Mouse (Mus musculus): Measurements from ENCODE around the gene Slc25a4.
A peak's percentile ranks its signal among the peaks of the same experiment; 100 is the strongest.
"Not testable (repeated sequence)": the region's sequence is repeated elsewhere in the genome, so short reads cannot be mapped to it uniquely, and the experiment has no call there.

Gene Slc25a4

DNA sequence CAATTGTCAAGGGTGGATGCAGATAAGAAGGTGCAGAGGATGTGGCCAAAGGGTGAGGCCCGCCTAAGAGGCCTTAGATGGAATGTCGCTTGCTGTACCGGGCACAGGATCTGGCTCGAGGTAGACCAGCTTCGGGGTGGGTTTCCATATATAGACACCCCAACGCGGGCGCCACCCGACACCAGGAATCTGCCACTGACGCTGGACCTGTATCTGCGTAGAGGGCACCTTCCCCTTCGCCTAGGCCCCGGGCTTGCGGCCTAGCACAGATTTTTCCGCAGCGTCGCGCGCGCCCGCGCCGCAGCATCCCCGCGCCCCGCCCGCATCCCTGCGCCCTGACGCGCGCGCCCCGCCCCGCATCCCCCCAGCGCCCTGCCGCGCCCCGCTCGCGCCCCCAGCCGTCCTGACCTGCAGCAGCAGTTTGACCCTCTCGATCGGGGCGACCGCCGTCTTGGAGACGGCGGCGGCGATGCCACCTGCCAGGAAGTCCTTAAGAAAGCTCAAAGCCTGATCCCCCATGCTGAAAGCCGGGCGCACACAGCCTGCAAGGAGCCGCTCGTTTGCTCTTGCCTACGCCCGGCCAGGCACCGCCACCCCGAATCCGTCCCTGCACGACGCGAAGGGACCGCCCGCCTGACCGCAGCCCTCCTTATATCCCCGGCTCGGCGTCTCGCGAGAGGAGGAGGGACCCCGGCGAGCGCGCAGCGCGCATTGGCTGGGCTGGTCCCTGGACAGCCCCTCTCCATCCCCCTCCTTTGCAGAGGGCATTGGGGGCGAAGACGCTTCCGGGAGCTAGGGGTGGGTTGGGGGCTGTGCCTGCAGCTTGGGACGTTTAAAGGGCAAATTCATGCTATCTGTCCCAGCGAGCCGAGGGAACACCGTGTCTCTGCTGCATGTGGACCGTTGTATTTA is at the start of gene Slc25a4:
Gene Slc25a4, minus strand, starts transcription at position 881 of the 912 bp plus-strand sequence.
- DNase-seq, result peak; percentile 96

DNA sequence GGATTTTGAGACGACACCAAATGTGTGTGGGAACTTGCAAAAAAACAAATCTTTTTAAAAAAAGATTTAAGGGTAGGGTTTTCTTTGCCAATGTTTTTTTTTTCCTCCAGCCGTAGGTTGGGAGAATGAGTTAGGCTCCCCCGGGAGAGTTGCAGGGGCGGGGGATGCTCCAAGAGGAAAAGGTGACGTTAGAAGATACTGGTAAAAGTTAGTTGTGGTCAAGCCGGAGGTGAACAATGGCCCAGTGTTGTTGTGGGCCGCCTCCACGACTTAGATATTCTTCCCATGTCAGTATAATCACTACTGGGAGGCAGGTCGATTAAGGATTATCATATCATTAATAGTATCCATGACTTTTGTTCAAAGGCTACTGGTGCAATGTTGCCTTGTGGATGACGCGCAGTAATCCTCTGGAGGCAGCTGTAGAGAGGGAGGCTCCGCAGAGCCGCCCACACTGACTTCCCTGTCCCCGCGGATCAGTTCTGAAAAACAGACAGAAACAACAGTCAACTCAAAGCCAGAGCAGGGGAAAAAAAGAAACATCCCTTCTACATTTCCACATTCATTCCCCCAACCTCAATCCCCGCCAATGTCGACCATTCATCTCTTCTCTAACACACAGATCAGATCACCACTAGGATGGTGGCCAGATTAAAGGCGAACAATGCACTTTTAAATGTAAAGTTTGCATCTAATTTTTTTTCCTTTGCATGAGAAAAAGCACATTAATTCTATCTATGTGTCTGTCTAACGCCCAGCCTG is 47.0 kb upstream of the Slc25a4 start:
- DNase-seq, result no peak

DNA sequence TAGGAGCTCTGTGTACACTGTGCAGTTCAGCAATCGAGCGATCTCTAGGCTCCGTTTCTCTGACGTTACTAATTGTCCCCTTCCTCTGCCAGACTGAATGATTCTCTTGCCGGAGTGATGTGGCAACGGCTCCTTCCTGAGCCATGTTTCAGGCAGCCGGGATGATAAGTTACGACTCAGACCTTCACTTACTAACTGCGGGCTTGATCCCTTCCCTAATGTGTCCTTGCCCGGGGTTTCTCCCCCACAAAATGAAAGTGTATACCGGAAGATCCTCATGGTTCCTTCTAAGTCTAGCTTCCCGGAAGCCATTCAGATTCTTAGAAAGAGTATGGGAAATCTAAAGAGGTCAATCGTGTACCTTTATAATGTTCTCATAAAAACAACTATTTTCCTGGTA is 41.4 kb upstream of the Slc25a4 start:
- no peak for DNase-seq

DNA sequence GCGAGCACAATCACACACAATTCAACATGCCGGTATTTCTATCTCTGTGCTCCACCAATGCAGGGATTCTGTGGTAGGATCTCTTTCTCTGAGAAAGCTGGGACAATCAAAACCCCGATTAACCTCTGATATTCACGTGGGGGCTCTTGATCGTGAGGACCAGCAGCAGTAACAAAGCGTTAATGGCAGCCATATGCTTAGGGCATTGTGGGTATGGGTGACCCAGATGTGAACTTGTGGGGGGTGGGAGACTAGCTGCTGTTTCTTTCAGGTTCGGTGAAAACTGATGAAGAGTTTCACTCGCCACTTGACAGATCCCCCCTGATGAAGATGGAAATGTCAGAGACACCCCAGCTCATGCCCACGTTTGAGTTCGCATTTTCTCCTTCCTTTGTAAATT is 40.5 kb upstream of the Slc25a4 start:
- no peak for DNase-seq

DNA sequence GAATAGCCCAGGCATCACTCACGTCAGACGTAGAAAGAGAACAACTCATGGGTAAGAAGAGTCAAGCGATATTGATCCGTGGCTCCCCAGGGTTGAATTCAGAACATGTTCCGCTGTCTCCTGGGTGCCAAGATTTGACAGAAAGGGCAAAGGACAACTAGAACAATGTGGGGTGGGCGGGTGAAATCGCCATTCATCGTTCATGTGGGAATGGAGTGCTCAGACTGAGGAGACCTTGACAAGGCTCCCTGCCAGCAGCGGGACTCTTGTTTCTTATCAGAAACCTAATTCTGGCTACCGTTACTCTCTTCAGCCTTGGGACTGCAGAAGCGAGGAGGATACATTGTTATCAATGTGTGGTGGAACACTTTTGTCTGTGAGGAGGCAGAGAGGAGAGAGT is 35.3 kb upstream of the Slc25a4 start:
- no peak for DNase-seq

DNA sequence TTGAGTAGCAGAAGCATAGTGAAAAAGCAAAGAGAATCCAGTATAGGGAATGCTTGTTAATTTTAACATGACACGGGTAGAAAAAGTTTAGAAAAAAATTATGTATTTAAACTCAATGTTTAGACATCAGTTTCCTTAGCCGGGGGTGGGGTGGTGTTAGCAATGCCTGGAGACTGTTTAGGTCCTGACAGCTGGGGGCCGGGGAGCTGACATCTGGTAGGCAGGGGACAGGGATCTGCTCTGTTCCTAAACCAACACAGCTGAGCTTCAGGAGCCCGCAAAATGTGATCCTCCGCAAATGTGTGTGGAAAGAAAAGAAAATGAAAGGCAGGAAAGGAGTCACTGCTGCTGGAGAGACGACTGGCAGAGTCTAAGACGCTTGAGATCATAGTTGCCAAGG is 31.9 kb upstream of the Slc25a4 start:
- no peak for DNase-seq

DNA sequence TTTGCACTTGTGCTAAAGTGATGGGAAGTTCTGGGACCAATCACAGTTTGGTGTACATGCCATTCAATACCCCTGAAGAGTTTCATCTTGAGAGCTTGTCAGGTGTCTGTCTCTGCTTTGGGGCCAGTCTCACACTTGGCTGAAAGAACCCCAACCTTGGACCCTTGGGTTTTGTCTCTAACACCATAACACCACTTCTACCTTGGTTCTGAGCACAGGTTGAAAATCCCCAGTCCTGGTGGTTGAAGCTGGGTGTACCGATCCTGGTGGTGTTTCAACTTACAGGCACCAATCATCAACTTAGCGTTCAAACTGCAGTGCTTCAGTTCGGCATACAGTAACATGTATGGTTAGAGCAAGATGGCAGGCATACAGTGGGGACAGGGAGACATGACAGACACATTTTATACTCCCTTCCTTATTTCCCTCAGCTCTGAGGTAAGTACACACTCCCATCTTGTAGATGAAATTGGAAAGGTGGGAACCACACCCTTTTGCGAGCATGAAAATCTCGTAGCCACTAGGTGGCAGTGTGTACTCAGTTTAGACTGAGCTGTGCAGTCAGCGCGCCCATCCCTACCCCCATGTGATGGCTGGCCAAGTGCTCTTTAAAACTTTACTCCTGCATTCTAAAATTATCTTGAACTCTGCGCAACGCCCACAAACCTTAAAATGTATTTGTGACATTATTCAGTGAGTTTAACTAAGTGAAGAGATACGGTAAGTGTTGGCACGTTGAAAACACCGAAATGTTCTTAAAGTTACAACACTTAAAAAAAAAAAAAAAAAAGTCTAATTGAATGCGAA is 30.7 kb upstream of the Slc25a4 start:
- peak; percentile 52 for DNase-seq

DNA sequence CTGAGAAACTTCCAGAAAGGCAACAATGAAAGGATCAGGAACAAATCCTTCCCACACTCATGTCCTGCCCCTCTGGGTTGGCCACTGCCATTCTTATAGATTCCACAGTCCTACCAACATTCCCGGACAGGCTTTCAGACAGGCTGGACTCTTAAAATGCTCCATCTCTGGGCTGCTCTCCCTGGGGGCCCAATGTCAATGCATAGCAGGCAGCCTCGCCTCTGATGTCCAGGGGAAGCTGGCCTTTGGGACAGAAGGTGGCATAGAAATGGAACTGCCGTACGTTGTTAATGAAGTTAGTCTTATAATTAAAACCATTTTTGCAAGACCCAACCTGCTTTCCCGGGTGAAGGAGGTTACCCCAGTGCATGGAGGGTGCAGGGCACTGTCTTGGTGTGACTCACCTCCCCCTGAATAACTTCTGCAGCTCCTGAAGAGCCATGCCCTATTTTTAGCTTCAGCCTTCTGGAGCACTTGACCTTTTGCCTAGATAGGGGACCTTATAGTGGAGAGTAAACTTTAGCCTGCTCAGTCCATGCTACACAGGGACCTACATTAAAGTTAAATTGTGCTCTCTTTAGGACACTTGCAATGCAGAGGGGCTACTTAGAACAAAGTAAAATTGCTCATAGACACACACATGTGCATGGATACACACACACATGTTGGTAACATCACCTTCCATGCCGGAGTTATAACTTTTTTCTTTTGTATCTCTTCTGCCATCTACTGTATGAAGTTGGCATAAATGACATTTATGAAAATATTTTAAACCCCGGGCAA is 25.5 kb upstream of the Slc25a4 start:
- DNase-seq, result no peak

DNA sequence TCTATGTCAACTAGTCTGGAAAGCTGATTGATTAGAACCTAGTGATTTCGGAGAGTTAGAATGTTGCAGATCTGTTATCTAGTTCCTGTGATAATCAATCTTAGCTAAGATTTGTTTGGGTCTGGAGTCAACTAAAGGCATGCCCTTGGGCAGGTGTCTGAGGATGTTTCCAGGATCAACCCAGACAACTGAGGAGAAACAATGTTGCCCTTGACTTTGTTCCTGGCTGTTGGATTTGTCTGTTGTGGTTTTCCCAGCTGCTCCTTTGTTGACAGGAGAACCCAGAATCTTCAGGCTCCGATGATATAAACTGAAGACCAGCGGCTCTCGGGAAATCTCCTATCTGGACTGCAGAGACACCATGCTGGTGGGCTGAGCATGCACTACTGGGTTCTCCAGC is 23.7 kb upstream of the Slc25a4 start:
- no peak for DNase-seq

DNA sequence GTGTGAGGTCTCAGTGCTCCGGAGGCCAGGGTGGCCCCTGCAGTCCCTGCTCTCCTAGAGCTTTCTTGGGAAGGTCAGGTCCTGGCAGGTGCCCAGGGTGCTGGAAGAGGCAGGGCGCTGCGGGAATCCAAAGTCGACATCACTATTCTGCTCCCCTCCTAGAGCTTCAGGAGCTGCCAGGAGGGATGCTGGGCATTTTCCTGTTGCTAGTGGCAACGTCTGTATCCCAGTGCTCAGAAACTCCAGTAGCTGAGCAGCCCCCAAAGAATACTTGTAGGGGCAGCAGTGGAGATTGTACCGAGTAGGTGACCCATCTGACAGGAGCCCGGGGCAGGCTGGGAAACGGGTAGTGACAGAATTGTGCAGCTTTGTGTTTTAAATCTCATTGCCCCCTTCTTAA is 21.7 kb upstream of the Slc25a4 start:
- no peak for DNase-seq

DNA sequence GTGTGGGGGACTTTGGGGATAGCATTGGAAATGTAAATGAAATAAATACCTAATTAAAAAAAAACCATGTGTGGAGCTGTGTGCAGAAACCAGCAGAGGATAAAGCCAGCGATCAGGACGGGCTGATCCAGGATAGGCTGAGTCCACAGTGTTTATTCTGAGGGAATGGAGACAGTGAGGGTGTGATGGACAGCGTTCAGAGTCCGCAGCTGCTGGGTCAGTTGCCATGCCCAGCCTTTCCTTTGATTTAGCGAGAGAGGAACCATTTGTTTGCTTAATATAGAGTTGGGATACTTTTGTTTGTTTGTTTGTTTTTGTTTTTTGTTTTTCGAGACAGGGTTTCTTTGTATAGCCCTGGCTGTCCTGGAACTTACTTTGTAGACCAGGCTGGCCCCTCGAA is 20.9 kb upstream of the Slc25a4 start:
- DNase-seq, result not testable (repeated sequence)

DNA sequence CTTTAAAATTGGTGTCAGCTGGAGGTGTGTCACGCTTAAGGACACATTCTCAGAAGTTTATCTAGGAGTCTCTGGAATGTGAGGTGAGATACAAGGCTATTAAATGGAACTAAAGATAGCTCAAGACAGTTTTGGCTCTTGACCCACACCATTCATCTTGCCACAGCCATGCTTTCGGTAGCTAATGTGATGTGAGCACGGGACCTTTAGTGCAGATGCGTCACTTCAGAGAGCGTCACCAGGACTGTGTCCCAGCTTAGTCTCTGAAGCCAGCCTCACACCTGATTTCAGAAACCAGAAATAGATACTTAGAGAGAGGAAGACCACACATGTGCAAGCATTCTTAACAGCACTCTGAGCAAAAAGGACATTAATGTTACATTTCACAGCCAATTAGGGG is 15.5 kb upstream of the Slc25a4 start:
- DNase-seq, result no peak

DNA sequence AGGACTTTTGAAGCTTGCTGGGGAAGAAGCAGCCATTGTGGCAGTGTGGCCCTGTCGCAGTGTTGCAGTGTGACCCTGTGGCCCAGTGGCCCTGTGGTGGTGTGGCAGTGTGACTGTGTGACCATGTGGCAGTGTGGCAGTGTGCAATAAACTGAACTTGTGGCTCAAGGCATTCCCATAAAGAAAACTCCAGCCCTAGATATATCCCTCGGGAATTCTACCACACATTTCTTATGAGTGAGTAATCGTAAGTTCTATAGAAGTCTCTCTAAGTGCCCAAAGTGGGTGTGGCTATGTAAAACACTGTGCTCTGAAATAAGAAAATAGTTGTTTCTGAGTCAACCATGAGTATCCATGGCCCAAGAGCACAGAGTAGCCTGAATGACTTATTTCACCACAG is 14.4 kb upstream of the Slc25a4 start:
- DNase-seq, result no peak

DNA sequence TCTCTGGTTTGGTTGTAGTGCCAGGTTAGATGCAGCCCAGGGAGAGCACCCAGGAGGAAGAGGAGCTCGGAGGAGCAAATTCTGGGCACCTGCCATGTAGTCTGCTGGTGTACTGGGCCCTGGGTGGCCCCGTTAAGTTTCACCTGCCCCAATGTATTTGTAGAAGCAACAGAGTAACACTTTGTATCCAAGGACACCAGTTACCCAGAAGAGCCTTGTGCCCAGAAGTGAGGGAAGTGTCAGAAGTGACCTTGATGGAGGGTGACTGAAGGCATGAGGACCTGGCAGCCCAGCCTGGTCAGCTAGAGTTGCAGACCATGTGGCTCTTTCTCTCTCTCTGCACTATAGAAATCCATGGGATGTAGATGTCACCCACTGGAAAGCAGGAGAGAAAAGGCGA is 9.5 kb upstream of the Slc25a4 start:
- no peak for DNase-seq

DNA sequence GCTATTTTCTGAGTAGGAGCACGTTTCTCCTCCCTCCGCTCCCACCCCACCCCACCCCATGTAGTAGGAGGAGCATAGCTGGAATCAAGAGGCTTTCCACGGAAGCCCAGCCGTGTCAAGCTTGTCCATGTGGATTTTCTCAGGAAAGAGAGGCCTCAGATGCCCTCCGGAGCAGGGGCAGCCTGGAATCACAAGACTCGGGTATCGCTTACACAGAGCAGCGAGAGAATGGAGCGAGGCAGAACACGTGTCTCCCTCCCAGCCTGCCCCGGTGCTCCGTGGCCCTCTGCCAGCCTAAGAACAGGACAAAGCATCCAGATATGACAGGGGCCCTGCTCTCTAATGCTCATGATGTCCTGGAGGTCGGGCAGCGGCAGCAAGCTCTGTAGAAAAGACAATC is 5.8 kb upstream of the Slc25a4 start:
- DNase-seq, result peak; percentile 63

DNA sequence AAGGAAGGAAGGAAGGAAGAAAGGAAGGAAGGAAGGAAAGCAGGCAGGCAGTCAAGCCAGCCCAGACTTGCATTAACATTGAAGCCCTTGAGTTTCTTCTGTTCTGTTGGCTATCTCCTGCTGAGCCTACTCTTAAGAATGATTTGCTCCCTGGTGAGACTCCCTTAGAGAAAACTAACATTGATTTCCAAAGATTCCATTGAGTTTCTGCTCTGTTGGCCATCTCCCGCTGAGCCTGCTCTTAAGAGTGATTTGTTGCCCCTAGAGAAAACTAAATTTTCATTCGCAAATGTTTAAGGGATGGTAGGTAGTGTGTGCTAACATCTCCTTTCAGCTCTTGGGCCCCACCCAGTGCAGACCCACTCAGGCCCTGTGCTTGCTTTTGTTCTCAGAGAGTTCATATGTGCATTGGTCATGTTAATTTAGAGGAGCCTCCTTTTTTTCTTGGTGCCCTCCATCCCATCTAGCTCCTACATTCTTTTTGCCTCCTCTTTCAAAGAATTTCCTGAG is 2.9 kb upstream of the Slc25a4 start:
- DNase-seq, result no peak

DNA sequence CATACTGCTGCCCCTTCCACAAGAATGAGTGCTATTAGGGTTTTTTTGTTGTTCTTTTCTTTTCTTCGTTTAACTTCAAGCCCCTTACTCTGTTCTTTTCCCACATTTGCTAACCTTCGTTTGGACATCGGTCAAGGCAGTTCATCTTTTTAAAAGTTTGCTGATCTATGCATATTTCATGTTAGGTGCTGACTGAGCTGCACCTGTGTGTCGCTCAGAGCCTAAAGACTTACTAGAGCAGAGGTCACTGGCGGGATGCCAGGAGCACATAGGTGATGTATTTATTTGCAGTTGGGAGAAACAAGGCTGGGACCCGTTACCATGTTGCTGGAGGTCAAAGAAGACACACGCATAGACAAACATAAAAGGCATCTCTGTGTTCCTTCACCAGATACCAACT is 1.1 kb upstream of the Slc25a4 start:
- DNase-seq, result no peak

DNA sequence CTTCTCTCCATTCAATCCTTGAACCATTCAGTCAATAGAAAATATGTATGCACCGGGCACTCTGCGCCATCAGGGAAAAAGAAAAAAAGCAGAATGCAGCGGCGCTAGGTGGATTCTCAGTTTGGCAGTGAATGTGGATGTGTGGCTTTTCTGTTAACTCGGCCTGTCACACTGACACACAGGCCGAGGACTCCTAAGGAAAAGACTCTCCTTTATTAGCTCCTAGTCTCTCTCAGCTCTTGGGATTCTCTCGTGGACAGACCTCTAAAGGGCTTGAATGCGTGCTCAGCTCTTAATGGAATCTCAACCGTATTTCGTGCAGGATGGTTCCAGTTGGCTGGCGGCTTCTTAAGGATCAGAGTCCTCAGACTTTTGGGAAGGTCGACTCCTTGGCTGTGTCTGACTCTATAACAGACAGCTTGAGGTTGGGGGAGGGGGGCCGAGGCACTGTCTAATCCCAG is 557 bp upstream of the Slc25a4 start:
- DNase-seq, result peak; percentile 36

DNA sequence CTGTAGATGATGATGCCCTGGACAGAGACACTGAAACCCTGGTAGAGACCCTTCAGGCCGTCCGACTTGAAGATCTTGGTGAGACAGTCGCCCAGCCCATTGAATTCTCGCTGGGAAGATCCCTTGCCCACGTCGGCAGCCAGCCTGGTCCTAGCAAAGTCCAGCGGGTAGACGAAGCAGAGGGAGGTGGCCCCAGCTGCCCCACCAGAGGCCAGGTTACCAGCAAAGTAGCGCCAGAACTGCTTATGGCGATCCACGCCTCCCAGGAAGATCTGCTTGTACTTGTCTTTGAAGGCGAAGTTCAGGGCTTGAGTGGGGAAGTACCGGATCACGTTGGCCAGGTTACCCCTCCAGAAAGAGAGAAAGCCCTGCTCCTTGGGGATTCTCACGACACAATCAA is 2.0 kb downstream of the Slc25a4 start:
- no peak for DNase-seq

DNA sequence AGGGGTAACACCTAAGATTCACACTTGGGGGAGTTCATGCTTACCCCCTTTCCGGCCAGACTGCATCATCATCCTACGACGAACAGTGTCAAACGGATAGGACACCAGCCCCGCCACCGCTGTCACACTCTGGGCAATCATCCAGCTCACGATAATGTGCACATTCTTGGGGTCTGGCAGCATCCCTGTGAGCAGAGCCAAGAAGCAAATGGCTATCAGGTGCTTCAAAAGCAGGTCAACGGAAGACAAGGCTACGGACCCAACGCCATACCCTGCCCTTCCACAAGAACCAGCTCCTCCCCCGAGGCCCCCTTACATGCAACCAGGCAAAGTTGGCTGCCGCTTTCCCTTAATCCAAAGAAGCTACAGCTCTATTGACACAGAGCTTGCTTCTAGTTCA is 2.7 kb downstream of the Slc25a4 start:
- no peak for DNase-seq

DNA sequence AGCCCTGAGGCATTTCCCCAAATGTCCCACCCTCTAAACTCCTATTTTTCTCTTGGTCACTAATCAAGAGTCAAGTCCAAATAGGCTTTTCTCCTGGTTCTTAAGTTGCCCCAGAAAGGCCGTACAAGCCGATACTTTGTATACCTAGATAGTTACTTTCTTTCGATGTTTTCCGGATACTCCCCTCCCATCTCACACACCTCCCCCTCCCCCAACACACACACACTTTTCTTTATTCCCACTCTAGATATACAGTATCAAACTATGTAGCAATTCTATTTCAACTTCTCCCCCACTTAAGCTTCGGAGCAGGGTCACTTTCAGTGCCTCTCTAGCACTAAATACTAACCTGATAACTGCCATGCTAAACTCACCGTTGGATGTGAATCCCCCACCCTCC is 5.0 kb downstream of the Slc25a4 start:
- no peak for DNase-seq

DNA sequence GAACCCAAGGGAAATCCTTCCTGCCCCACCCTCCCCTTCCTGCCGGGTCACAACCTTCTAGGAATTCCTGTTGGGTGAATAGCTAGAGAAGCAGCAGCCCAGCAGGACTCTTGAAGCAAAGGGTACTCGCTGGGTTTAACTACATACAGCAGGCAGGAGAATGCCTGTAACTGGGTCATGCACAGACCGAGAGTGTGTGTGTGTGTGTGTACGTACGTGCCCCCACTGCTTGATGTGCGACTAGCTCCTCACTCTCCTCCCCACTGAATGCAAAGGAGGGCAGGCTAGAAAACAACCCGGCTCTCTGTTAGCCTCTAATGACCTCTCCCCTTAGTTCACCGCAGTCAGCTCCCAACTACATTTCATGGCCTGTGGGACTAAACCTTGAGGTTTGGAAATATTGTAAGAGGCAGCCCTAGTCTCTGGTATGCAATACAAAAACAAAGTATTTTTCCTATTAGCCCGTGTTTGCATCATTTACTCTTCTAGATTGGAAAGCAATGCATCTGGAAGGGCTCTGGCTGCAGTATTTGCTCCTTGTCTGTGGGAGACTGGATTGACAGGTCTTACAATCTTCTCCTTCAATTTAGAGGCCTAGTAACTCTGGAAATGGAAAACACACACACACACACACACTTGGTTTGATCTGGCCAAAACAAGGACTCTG is 6.0 kb downstream of the Slc25a4 start:
- DNase-seq, result no peak
